Mouse (Mus musculus): ENCODE data around the gene Tex28.
"Not testable (repeated sequence)": the region's sequence is repeated elsewhere in the genome, so short reads cannot be mapped to it uniquely, and the experiment has no call there.

The Tex28 gene

DNA sequence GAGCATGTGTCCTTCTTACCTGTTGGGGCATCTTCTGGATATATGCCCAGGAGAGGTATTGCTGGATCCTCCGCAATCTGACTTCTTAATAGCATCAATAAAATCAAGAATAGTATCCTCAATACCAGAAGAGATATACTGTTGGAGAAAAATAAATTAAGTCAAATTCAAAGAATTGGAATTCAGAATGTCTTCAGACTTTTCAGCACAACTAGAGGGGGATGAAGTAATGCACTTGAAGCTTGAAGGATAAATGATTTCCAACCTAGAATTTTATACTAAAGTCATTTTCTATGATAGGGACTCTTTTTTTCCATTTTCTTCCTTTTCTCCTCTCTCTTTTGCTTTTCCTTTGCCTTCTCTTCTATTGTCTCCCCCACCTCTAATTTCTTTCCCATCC, at the start of gene Tex28:
TSS of gene Tex28 (minus strand) at position 101 of the 400 bp plus-strand sequence.
- no peak for DNase-seq (ENCODE audit: low read depth, low spot score)

DNA sequence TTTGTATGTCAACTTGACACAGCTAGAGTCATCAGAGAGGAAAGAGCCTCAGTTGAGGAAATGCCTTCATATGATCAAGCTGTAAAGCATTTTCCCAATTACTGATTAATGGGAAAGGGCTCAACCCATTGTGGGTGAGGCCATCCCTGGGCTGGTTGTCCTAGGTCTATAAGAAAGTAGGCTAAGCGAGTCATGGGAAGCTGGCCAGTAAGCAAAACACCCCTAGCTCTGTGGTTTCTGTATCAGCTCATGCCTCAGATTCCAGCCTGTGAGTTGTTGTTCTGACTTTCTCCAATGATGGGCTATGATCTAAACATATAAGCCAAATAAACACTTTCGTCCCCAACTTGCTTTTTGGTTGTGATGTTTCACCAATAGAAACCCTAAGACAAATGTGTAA, 35.9 kb upstream of the Tex28 start:
- DNase-seq (ENCODE audit: low read depth, low spot score): no peak

DNA sequence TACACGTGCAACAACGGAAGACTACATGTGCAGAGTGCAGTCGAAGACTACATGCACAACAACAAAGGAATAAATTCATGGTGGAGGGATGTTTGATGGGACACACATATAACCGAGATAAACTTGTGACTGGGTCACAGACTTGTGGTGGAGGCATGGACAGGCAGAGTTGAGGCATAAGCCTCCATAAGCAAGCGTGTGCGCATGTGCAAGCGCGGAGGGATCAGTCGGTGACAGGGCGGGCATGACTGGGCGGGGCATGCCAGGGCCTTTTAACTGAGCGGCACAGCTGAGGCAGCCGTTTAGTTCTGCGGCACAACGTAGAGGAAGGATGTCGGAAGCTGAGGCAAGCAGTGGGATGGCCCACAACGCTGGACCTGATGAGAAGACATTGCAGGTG, 9.3 kb upstream of the Tex28 start, which contains the start of gene Tktl1:
TSS of gene Tktl1 (plus strand) at position 301 of the 400 bp plus-strand sequence.
- no peak for DNase-seq (ENCODE audit: low read depth, low spot score)

DNA sequence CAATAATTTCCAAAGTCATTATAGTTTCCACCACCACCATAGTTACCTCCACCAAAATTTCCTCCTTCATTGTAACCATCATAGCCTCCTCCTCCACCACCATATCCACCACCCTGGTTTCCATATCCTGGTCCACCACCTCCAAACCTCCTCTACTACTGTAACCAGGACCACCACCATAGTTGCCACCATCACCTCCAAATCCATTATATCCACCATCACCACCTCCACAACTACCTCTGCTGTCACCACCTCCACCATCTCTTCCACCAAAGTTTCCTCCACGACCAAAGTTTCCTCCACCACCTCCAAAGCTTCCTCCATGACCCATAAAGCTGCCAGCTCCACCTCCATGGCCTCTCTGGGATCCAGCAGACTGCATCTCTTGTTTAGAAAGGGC, 32.4 kb downstream of the Tex28 start, which contains the start of gene Mecp2:
TSS of gene Mecp2 (minus strand) at position 101 of the 400 bp plus-strand sequence.
- DNase-seq (ENCODE audit: low read depth, low spot score): not testable (repeated sequence)

DNA sequence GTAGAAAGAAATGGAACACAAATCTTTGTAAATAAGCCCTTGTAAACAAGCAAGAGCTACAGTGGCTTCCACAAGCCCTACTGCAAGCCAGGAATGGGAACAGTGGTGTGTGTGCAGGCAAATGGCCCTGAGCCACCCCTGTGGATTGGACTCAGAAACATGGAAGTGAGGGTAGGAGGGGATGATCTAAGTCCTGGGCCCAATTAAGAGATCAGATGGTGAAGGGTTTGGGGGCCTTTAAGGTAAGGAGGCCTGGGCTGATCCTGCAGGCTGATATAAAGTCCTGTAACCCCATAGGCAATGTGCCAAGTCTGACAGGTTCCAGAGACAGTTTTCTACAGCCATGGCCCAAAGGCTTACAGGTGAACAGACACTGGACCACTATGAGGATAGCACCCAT, 40.5 kb downstream of the Tex28 start, which contains the start of gene Opn1mw:
TSS of gene Opn1mw (plus strand) at position 301 of the 400 bp plus-strand sequence.
- DNase-seq (ENCODE audit: low read depth, low spot score): no peak

DNA sequence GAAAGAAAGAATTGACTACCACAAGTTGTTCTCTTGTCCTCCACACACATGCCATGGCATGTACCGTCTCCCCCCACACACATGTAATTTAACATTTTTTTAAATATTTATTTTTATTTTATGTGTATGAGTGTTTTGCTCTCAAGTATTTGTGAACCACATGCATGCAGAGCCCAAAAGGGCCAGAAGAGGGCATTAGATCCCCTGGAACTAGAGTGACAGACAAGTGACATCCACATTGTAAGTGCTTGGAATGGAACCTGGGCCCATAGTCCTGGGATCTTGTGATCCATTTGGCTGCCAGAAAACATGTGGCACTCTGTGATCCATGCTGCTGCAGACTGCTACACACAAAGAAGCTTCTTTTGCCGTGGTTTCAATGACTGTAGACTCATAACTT, 42.7 kb downstream of the Tex28 start:
- DNase-seq (ENCODE audit: low read depth, low spot score): no peak

DNA sequence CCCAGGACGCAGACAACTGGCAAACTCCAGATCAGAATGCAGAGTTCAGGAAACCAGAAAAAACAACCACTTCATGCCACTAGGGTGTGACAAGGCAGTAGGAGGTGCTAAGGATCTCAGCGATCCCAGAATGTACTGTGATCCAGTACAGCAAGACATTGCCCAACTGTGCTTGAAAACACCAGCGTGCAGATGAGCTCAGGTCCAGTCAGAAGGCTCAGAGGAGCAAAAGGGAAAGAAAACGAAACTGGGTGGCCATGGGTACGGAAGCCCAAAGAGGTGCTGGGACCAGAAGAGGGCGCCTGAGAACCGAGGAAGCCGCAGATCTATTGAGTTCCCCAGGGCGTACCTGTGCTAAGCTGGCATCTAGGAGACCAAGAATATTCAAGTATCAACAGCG, 52.1 kb downstream of the Tex28 start:
- DNase-seq (ENCODE audit: low read depth, low spot score): peak; percentile 4

DNA sequence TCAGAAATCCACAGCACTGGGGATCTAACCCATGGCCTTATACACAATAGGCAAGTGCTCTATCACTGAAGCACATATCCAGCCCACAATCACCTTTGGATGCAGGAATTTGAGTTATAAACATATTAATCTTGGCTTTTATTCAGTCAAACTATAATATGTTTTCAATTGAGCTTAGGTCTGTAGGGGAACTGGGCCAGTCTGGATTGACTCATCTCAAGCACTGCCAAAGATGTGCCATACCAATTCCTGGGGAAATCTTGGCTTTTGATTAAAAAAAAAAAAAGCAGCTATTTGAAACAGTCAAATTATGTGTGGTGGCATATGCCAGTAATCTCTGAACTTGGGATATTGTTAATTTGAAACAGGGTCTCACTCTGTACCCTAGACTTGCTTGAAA, 53.6 kb downstream of the Tex28 start:
- no peak for DNase-seq (ENCODE audit: low read depth, low spot score)

DNA sequence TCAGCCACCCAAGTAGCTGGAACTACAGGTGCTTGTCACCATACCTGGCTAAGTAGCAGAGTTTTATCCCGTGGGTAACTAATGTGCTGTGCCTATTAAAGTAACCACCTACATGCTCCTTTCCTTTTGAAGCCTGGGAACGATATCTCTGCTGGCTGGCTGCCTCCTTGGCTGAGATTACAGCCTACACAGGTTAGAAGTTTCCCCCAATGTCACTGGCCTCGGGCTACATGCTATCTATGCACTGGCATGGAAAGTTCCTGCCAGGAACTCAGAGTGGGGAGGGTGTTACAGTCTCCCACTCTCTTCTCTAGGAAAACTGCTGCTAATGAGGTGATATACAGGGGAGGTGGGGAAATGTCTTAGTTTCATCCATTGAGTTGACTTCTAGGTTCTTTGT, 58.9 kb downstream of the Tex28 start:
- no peak for DNase-seq (ENCODE audit: low read depth, low spot score)

DNA sequence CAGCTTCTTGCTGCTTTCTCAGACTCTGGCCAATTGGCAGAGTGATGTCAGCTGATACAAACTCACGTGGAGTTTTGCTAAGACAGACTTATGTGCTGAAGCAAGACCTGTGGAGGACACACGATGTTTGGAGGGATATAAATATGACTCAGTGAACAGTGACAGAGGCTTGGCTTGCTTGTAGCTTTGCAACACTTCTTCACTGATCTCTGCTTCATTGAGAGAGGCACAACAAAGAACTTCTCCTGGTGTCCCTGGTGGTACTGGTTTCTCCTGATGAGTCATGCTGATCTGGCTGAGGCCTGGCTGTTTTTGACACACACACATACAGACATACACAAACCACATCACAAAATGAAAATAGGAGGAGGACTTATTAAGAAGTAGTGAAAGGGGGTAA, 61.7 kb downstream of the Tex28 start:
- DNase-seq (ENCODE audit: low read depth, low spot score): no peak

DNA sequence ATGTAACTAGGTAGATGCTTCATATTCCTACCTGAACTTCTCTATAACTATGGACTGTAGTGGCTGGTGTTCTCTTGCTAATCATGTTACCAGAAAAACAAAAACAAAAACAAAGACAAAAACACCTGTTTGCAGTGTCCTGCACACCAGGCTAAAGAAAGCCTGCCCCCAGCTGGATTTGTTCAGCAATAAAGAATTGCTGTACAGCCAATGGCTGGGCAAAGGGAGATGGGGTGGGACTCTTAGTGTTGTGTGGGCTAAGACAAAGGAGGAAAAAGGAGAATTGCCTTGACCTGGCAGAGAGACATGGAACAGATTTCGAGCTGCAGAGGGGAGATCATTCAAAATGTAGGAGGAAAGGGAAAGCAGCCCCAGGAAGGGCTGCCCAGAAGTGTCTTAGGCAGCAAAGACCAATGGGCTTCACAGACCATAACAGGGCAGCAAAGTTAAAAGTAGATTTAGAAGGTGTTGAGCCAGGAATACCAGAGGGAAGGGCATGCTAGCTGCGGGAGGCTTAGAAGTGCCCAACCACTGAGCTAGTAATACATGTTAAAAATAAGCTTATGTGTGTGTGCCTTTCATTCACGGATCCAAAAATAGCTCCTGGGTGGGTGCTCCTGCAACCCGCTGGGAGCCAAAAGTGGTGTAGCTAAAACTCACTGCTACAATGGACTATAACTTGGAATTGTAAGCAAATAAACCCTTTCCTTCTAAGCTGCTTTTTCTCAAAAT, 64.0 kb downstream of the Tex28 start:
- DNase-seq (ENCODE audit: low read depth, low spot score): no peak

All from brain, embryonic 18.5 days (tissue).